In the genomic region with DNA sequence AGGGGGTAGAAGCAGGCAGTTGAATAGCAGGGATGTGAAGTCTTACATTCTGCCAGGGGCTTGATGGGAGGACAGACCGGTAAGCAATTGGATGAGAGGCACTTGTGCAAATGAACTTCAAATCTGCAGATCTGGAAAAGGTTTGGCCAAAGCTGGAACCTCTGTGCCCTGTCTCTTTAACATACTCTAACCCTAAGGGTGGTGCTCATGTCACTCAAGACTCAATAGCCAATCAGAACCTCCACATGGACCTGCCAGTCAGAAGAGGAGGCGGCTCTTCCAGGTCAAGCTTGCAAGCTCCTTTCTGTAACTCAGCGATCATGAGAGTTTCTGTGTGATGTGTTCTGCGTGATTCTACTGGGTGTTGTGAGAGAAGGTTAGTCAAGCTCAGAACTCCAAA, we compare ENCODE assay signal across 8 mouse cellular contexts. TPM values are rescaled to one million over a fixed set of nuclear protein-coding genes. Genes with fewer than 3 reads are reported as not detected.
DNase-seq lines count a peak whose midpoint lies in the region; ATAC-seq lines count a peak whose summit lies in the region.
"Not testable (repeated sequence)": the region's sequence is repeated elsewhere in the genome, so short reads cannot be mapped to it uniquely, and the experiment has no call there.

A gene (plus strand): TSS at position 301 of the 400 bp plus-strand sequence.

- not testable (repeated sequence) for H3K27ac ChIP-seq in forebrain, embryonic 10.5 days; intestine, embryonic 16.5 days (ENCODE audit: low read length); lung, embryonic 16.5 days (ENCODE audit: low read length); neural tube, embryonic 14.5 days (ENCODE audit: low read depth, low read length)

- H3K9me3 ChIP-seq in forebrain, embryonic 10.5 days; intestine, embryonic 16.5 days (ENCODE audit: control insufficient read depth, low read length); lung, embryonic 16.5 days (ENCODE audit: control insufficient read depth, low read length); neural tube, embryonic 14.5 days (ENCODE audit: control insufficient read depth, low read length): not testable (repeated sequence)

- not testable (repeated sequence) for H3K27me3 ChIP-seq in forebrain, embryonic 10.5 days (ENCODE audit: poor library complexity, severe bottlenecking); intestine, embryonic 16.5 days (replicated peaks; ENCODE audit: control insufficient read depth, insufficient read depth, low read length); lung, embryonic 16.5 days (ENCODE audit: control insufficient read depth, insufficient read depth, low read depth, low read length); neural tube, embryonic 14.5 days (ENCODE audit: control insufficient read depth, insufficient read depth, low read length)

- H3K4me1 ChIP-seq in forebrain, embryonic 10.5 days; intestine, embryonic 16.5 days (ENCODE audit: control insufficient read depth, insufficient read depth, low read length); lung, embryonic 16.5 days (replicated peaks; ENCODE audit: control insufficient read depth, insufficient read depth, low read length); neural tube, embryonic 14.5 days (ENCODE audit: control insufficient read depth, insufficient read depth, low read length): not testable (repeated sequence)

- intact Hi-C loops in heart, postnatal 14 days (cut with DNase I): not testable (repeated sequence)

- ATAC-seq in intestine, embryonic 16.5 days; lung, embryonic 16.5 days (ENCODE audit: low read depth); neural tube, embryonic 14.5 days (ENCODE audit: low read depth): not testable (repeated sequence)

- not testable (repeated sequence) for H3K9ac ChIP-seq in intestine, embryonic 16.5 days (ENCODE audit: low read depth, low read length); lung, embryonic 16.5 days (ENCODE audit: low read length); neural tube, embryonic 14.5 days (replicated peaks; ENCODE audit: low read depth, low read length)

- H3K4me2 ChIP-seq in intestine, embryonic 16.5 days (ENCODE audit: low read depth, low read length); lung, embryonic 16.5 days (ENCODE audit: low read depth, low read length); neural tube, embryonic 14.5 days (ENCODE audit: low read depth, low read length): not testable (repeated sequence)

- H3K4me3 ChIP-seq in forebrain, embryonic 10.5 days; intestine, embryonic 16.5 days (ENCODE audit: low read length); lung, embryonic 16.5 days (ENCODE audit: low read length); neural tube, embryonic 14.5 days (ENCODE audit: low read depth, low read length): not testable (repeated sequence)

- H3K36me3 ChIP-seq in forebrain, embryonic 10.5 days (replicated peaks); intestine, embryonic 16.5 days (ENCODE audit: control insufficient read depth, insufficient read depth, low read length); lung, embryonic 16.5 days (ENCODE audit: control insufficient read depth, insufficient read depth, low read length); neural tube, embryonic 14.5 days (ENCODE audit: control insufficient read depth, insufficient read depth, low read length): not testable (repeated sequence)

- not testable (repeated sequence) for DNase-seq in adrenal gland, postnatal 14 days; forebrain, embryonic 10.5 days (ENCODE audit: extremely low spot score, low spot score); gastrocnemius, postnatal 25 days; heart, postnatal 14 days; left cerebral cortex, adult 8-10 months (ENCODE audit: low spot score in 2 of 2)

- no CpG with 5 or more reads among the region's 4 CpGs for WGBS in forebrain, embryonic 10.5 days
- WGBS in intestine, embryonic 16.5 days: no CpG with 5 or more reads among the region's 4 CpGs
- WGBS in lung, embryonic 16.5 days: no CpG with 5 or more reads among the region's 4 CpGs
- no CpG with 5 or more reads among the region's 4 CpGs for WGBS in neural tube, embryonic 14.5 days

RNA-seq across cellular contexts. Expression of the gene that starts here (rescaled TPM):
- total RNA-seq in adrenal gland, postnatal 14 days (2021): 21.1 and 25.2 TPM in 2 replicates
- 33.8 and 35.3 TPM in 2 replicates for polyA plus RNA-seq in forebrain, embryonic 10.5 days (2016; fragmentation: Nextera tagmentation; extraction: Ambion mirVana)
- 10 to 100 TPM; 15.0 to 15.2 TPM for total RNA-seq in gastrocnemius, postnatal 25 days (2021)
- 10 to 100 TPM; 21.0 to 22.2 TPM for total RNA-seq in heart, postnatal 14 days (2021)
- 16.2 and 20.8 TPM in 2 replicates for polyA plus RNA-seq in intestine, embryonic 16.5 days (2015; fragmentation: Nextera tagmentation; extraction: Ambion mirVana)
- total RNA-seq in left cerebral cortex, adult 8-10 months (2022): 10 to 100 TPM; 41.4 to 58.9 (median 53.9) TPM
- 24.1 and 25.6 TPM in 2 replicates for polyA plus RNA-seq in lung, embryonic 16.5 days (2015; fragmentation: Nextera tagmentation; extraction: Ambion mirVana)
- 17.5 and 40.3 TPM in 2 replicates for polyA plus RNA-seq in neural tube, embryonic 14.5 days (2014; fragmentation: Nextera tagmentation; extraction: Ambion mirVana)
